Mouse (Mus musculus): ENCODE results near the gene Pkhd1. TPM values are rescaled to one million over a fixed set of nuclear protein-coding genes. Genes with fewer than 3 reads are reported as not detected.
"Not testable (repeated sequence)": the region's sequence is repeated elsewhere in the genome, so short reads cannot be mapped to it uniquely, and the experiment has no call there.

Pkhd1 gene
- polyA plus RNA-seq, 1 experiment from 2014 or later: not detected

DNA sequence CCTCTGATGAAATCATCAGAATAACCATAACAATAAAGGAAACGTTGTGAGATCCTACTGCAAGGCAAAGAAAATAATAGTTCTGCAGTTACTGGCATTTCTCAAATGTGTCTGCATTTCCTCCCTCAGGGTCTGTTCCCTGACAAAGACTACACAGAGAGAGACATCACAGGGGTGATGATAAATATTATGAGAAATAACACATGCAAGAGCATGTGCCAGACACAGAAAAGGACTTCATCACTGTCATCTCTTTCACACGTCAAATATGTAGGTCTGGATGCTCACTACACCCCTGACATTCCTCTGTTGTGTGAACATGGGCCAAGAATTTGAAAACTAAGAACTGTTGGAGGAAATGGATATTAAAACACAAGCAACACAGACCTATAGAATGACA lies 369.7 kb downstream of the Pkhd1 start:
- no peak for ATAC-seq (ENCODE audit: insufficient number of reproducible peaks, insufficient read depth, low FRiP score, low TSS enrichment)
- H3K9me3 ChIP-seq: no peaks in the 10 kb centered on the region
- no peaks in the 10 kb centered on the region for H3K4me1 ChIP-seq
- H3K27ac ChIP-seq: no peak overlapping the region
- H3K4me3 ChIP-seq: no peak overlapping the region
- H3K27me3 ChIP-seq: no peaks in the 10 kb centered on the region
- 36% methylated on average over 2 of the region's 2 CpGs for WGBS
- no peak overlapping the region for H3K4me2 ChIP-seq (replicated peaks)
- no peaks in the 10 kb centered on the region for H3K36me3 ChIP-seq
- no peak overlapping the region for H3K9ac ChIP-seq

DNA sequence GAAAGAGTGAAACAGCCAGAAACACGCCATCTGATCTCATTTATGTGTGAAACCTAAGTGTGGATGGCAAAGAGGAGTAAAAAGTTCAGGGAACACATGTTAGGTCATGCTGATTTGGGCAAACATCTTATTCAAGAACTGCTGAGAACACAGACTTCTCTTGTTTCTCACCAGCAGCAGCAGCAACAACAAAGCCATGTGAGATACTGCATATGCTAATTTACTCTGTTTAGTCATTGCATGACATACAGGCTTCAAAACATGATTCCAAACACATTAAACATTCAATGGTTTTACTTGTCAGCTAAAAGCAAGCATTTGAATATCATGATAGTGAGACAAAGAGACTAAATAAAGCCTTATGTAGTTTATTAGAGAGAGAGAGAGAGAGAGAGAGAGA lies 401.2 kb downstream of the Pkhd1 start:
- WGBS: 32% methylated on average over 1 of the region's 1 CpGs
- no peak overlapping the region for H3K4me2 ChIP-seq (replicated peaks)
- H3K27ac ChIP-seq: no peak overlapping the region
- H3K4me1 ChIP-seq: no peaks in the 10 kb centered on the region
- no peaks in the 10 kb centered on the region for H3K36me3 ChIP-seq
- no peaks in the 10 kb centered on the region for H3K9me3 ChIP-seq
- no peaks in the 10 kb centered on the region for H3K27me3 ChIP-seq
- no peak overlapping the region for H3K9ac ChIP-seq
- ATAC-seq (ENCODE audit: insufficient number of reproducible peaks, insufficient read depth, low FRiP score, low TSS enrichment): no peak
- no peak overlapping the region for H3K4me3 ChIP-seq

DNA sequence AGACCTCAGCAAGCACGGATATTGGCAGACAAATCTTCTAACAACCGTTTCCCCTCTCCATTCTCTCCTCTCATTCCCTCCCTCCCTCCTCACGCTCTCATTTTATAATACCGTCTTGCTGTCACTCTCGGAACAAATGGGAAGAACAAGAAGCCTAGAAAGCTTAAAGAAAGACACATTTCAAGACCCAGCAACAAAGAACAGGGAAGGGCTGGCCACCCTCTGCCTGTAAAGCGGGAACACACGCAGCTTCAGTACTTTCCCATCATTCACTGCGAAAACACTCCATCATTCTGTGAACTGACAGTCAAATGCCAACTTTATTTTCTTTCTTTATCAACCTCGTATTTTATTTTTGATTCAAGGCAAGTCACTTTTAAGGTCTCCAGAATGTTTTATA lies 427.4 kb downstream of the Pkhd1 start:
- no peak for ATAC-seq (ENCODE audit: insufficient number of reproducible peaks, insufficient read depth, low FRiP score, low TSS enrichment)
- WGBS: 37% methylated on average over 9 of the region's 9 CpGs
- H3K4me3 ChIP-seq: no peak overlapping the region
- no peaks in the 10 kb centered on the region for H3K9me3 ChIP-seq
- H3K36me3 ChIP-seq: no peaks in the 10 kb centered on the region
- no peak overlapping the region for H3K9ac ChIP-seq
- no peak overlapping the region for H3K27ac ChIP-seq
- no peaks in the 10 kb centered on the region for H3K4me1 ChIP-seq
- H3K4me2 ChIP-seq (replicated peaks): no peak overlapping the region
- H3K27me3 ChIP-seq: no peaks in the 10 kb centered on the region

GRCm38 (mm10) chr1:20180157-20180556 lies 437.7 kb downstream of the Pkhd1 start:
- Histone ChIP-seq H3K36me3 (no peaks in the 10 kb centered on the region), H3K4me1 (no peaks in the 10 kb centered on the region), H3K27me3 (no peaks in the 10 kb centered on the region), H3K9ac (no peak overlapping the region), H3K27ac (no peak overlapping the region), H3K9me3 (no peaks in the 10 kb centered on the region), H3K4me2 (replicated peaks) (no peak overlapping the region), H3K4me3 (no peak overlapping the region)
- WGBS: 40% methylated on average over 8 of the region's 8 CpGs
- ATAC-seq (ENCODE audit: insufficient number of reproducible peaks, insufficient read depth, low FRiP score, low TSS enrichment): no peak

- Histone ChIP-seq H3K4me1 (no peaks in the 10 kb centered on the region), H3K9me3 (no peaks in the 10 kb centered on the region), H3K27me3 (no peaks in the 10 kb centered on the region), H3K4me3 (no peak overlapping the region), H3K9ac (no peak overlapping the region), H3K4me2 (replicated peaks) (no peak overlapping the region), H3K36me3 (no peaks in the 10 kb centered on the region), H3K27ac (no peak overlapping the region)
- WGBS: 60% methylated on average over 4 of the region's 4 CpGs
- no peak for ATAC-seq (ENCODE audit: insufficient number of reproducible peaks, insufficient read depth, low FRiP score, low TSS enrichment)
Measured at GRCm38 (mm10) chr1:20171199-20171598, 446.7 kb downstream of the Pkhd1 start.

- not testable (repeated sequence) for H3K36me3 ChIP-seq; ATAC-seq (ENCODE audit: insufficient number of reproducible peaks, insufficient read depth, low FRiP score, low TSS enrichment); H3K4me1 ChIP-seq; H3K4me2 ChIP-seq (replicated peaks); H3K4me3 ChIP-seq; H3K27ac ChIP-seq; H3K9me3 ChIP-seq; H3K27me3 ChIP-seq; H3K9ac ChIP-seq
- WGBS: 78% methylated on average over 4 of the region's 4 CpGs
Measured at GRCm38 (mm10) chr1:20150627-20151026, 467.2 kb downstream of the Pkhd1 start.

- no peak overlapping the region for H3K27ac ChIP-seq
- no peak overlapping the region for H3K9ac ChIP-seq
- no peak for ATAC-seq (ENCODE audit: insufficient number of reproducible peaks, insufficient read depth, low FRiP score, low TSS enrichment)
- H3K4me3 ChIP-seq: no peak overlapping the region
- no peaks in the 10 kb centered on the region for H3K36me3 ChIP-seq
- no peaks in the 10 kb centered on the region for H3K9me3 ChIP-seq
- H3K27me3 ChIP-seq: no peaks in the 10 kb centered on the region
- H3K4me1 ChIP-seq: no peaks in the 10 kb centered on the region
- no peak overlapping the region for H3K4me2 ChIP-seq (replicated peaks)
- WGBS: 66% methylated on average over 2 of the region's 2 CpGs
Measured at GRCm38 (mm10) chr1:20150016-20150415, 467.8 kb downstream of the Pkhd1 start.

DNA sequence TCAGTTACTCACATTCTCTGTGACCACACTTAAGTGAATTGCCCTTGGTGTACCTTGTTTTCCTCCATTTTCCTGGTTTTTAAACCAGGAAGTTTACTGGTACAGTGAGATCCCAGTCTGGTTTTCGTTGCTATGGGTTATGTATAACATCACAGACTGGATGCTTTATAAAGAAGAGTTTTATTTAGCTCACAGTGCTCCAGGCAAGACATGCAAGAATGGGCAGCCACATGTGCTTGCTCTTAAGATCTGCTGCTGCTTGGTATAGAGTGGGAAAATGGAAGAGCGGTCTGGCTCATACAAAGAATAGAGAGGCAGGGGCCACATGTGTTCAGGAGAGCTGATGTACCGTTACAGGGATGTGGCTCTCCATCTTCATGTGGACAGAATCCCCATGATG lies 481.7 kb downstream of the Pkhd1 start:
- Histone ChIP-seq H3K27me3 (no peaks in the 10 kb centered on the region), H3K9ac (no peak overlapping the region), H3K4me3 (no peak overlapping the region), H3K27ac (no peak overlapping the region), H3K4me2 (replicated peaks) (no peak overlapping the region), H3K36me3 (no peaks in the 10 kb centered on the region), H3K9me3 (no peaks in the 10 kb centered on the region), H3K4me1 (peaks cover 12% of the 10 kb centered on the region)
- WGBS: 51% methylated on average over 3 of the region's 3 CpGs
- no peak for ATAC-seq (ENCODE audit: insufficient number of reproducible peaks, insufficient read depth, low FRiP score, low TSS enrichment)

GRCm38 (mm10) chr1:20135065-20135618 lies 482.7 kb downstream of the Pkhd1 start:
- H3K4me3 ChIP-seq: no peak overlapping the region
- no peaks in the 10 kb centered on the region for H3K9me3 ChIP-seq
- H3K4me1 ChIP-seq: peaks cover 12% of the 10 kb centered on the region
- H3K27ac ChIP-seq: no peak overlapping the region
- H3K36me3 ChIP-seq: no peaks in the 10 kb centered on the region
- no peaks in the 10 kb centered on the region for H3K27me3 ChIP-seq
- WGBS: 19% methylated on average over 4 of the region's 4 CpGs
- ATAC-seq (ENCODE audit: insufficient number of reproducible peaks, insufficient read depth, low FRiP score, low TSS enrichment): no peak
- H3K9ac ChIP-seq: no peak overlapping the region
- no peak overlapping the region for H3K4me2 ChIP-seq (replicated peaks)

DNA sequence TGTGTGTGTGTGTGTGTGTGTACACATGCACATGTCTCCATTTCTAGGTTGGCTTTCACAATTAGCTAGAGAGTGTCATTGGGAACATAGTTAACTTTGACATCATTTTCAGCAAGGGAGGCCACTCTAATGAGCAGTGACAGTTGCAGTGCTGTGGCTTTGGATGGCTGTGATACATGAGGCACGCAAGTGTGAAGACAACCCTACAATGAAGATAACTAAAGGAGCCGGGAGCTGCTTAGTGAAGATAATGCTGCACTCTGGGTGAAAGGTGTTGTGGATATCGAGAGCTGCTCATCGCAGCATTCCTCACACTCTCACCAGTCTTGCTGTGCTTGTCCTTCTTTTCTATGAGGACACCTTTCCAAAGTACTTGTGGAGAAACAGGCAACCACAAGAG lies 484.2 kb downstream of the Pkhd1 start:
- no peaks in the 10 kb centered on the region for H3K36me3 ChIP-seq
- WGBS: 86% methylated on average over 4 of the region's 4 CpGs
- peaks cover 12% of the 10 kb centered on the region for H3K4me1 ChIP-seq
- H3K9me3 ChIP-seq: no peaks in the 10 kb centered on the region
- no peaks in the 10 kb centered on the region for H3K27me3 ChIP-seq
- no peak overlapping the region for H3K4me2 ChIP-seq (replicated peaks)
- H3K4me3 ChIP-seq: no peak overlapping the region
- ATAC-seq (ENCODE audit: insufficient number of reproducible peaks, insufficient read depth, low FRiP score, low TSS enrichment): no peak
- no peak overlapping the region for H3K9ac ChIP-seq
- no peak overlapping the region for H3K27ac ChIP-seq

- ATAC-seq (ENCODE audit: insufficient number of reproducible peaks, insufficient read depth, low FRiP score, low TSS enrichment): no peak
- Histone ChIP-seq H3K27me3 (no peaks in the 10 kb centered on the region), H3K9me3 (no peaks in the 10 kb centered on the region), H3K4me2 (replicated peaks) (no peak overlapping the region), H3K4me1 (peaks cover 12% of the 10 kb centered on the region), H3K9ac (no peak overlapping the region), H3K4me3 (no peak overlapping the region), H3K27ac (no peak overlapping the region), H3K36me3 (no peaks in the 10 kb centered on the region)
- 27% methylated on average over 6 of the region's 6 CpGs for WGBS
Measured at GRCm38 (mm10) chr1:20131786-20132596, 485.9 kb downstream of the Pkhd1 start.

- ATAC-seq (ENCODE audit: insufficient number of reproducible peaks, insufficient read depth, low FRiP score, low TSS enrichment): no peak
- H3K9me3 ChIP-seq: no peaks in the 10 kb centered on the region
- no peak overlapping the region for H3K4me3 ChIP-seq
- no peak overlapping the region for H3K4me2 ChIP-seq (replicated peaks)
- no peak overlapping the region for H3K9ac ChIP-seq
- WGBS: 85% methylated on average over 1 of the region's 1 CpGs
- H3K36me3 ChIP-seq: no peaks in the 10 kb centered on the region
- H3K27ac ChIP-seq: no peak overlapping the region
- no peaks in the 10 kb centered on the region for H3K27me3 ChIP-seq
- H3K4me1 ChIP-seq: no peaks in the 10 kb centered on the region
Measured at GRCm38 (mm10) chr1:20117331-20117730, 500.5 kb downstream of the Pkhd1 start.

All from embryonic facial prominence, embryonic 12.5 days (tissue).